Mouse (Mus musculus) forebrain, embryonic 10.5 days (tissue): ENCODE measurements around the gene 2310061I04Rik. TPM values are rescaled to one million over a fixed set of nuclear protein-coding genes. Genes with fewer than 3 reads are reported as not detected.

Source experiments
- DNase-seq: peaks from one replicate; pipeline ENCODE4 v3.0.0-alpha.2; 2017; ENCODE audit warnings: low spot score; ENCODE audit errors: extremely low spot score
- H3K27ac ChIP-seq: fragments of 300-500 bp; sonication (generic); 2 replicates; pipeline ENCODE4 v1.5.1; 2016; ENCODE audit warnings: mild to moderate bottlenecking
- H3K27me3 ChIP-seq: fragments of 300-500 bp; sonication (generic); 2 replicates; pipeline ENCODE4 v1.6.1; 2016; ENCODE audit warnings: mild to moderate bottlenecking; ENCODE audit not compliant: poor library complexity, severe bottlenecking
- H3K36me3 ChIP-seq: fragments of 300-500 bp; sonication (generic); replicated peaks from 2 replicates; pipeline ENCODE4 v1.6.1; 2016; ENCODE audit warnings: mild to moderate bottlenecking, moderate library complexity
- H3K4me1 ChIP-seq: fragments of 300-500 bp; sonication (generic); 2 replicates; pipeline ENCODE4 v1.6.1; 2016
- H3K4me3 ChIP-seq: fragments of 300-500 bp; sonication (generic); 2 replicates; pipeline ENCODE4 v1.5.1; 2016; ENCODE audit warnings: mild to moderate bottlenecking, moderate library complexity
- H3K9me3 ChIP-seq: fragments of 300-500 bp; sonication (generic); 2 replicates; pipeline ENCODE4 v1.6.1; 2016; ENCODE audit warnings: mild to moderate bottlenecking, moderate library complexity
- WGBS: fragments of 180-500 bp; shearing (Covaris S2); methylation state at CpG from one replicate; pipeline ENCODE4 v1.1.7; 2016; 5-methylcytosine and 5-hydroxymethylcytosine counted together
- microRNA counts: library from miRNA; unstranded; fragments of <30 nt; microRNA quantifications from one replicate; lab custom pipeline; 2017
- microRNA-seq: library from miRNA; unstranded; fragments of <30 nt; microRNA quantifications from one replicate; pipeline ENCODE4, GENCODE M21; 2017
- polyA plus RNA-seq: library from polyadenylated mRNA; unstranded; fragments of >200 nt; fragmentation: Nextera tagmentation; extraction: Ambion mirVana; gene quantifications from 2 replicates; pipeline ENCODE4 v1.2.1, GENCODE M21; 2016

The 2310061I04Rik gene
- polyA plus RNA-seq, 1 experiment from 2014 or later = 29.8 TPM

- WGBS = 19% methylated on average over 10 of the region's 10 CpGs
- Histone ChIP-seq H3K4me1 (peaks cover 81% of the 10 kb centered on the region), H3K27me3 (no peaks in the 10 kb centered on the region), H3K27ac (peak overlapping the region; percentile 96), H3K4me3 (peak overlapping the region; percentile 77), H3K36me3 (peaks cover 40% of the 10 kb centered on the region), H3K9me3 (no peaks in the 10 kb centered on the region)
- DNase-seq = peak; percentile 25
These were observed 32.3 kb downstream of the 2310061I04Rik start for GRCm38 (mm10) chr17:35864832-35865353.

- Histone ChIP-seq H3K36me3 (peaks cover 57% of the 10 kb centered on the region), H3K4me1 (peaks cover 46% of the 10 kb centered on the region), H3K27me3 (no peaks in the 10 kb centered on the region), H3K4me3 (peak within 1 kb of the TSS; percentile 82), H3K9me3 (no peaks in the 10 kb centered on the region), H3K27ac (peak within 1 kb of the TSS; percentile 97)
- WGBS = under 1% methylated on average over 47 of the region's 47 CpGs
- peak; percentile 92 for DNase-seq
These were observed 35.9 kb downstream of the 2310061I04Rik start, which contains the start of gene Nrm for GRCm38 (mm10) chr17:35861198-35861857. TSS of gene Nrm (plus strand) at chr17:35861318.

GRCm38 (mm10) chr17:35860831-35861197 is 36.4 kb downstream of the 2310061I04Rik start:
- Histone ChIP-seq H3K36me3 (peaks cover 60% of the 10 kb centered on the region), H3K9me3 (no peaks in the 10 kb centered on the region), H3K4me1 (peaks cover 42% of the 10 kb centered on the region), H3K4me3 (peak overlapping the region; percentile 82), H3K27me3 (no peaks in the 10 kb centered on the region), H3K27ac (peak overlapping the region; percentile 97)
- DNase-seq = no peak
- 9% methylated on average over 12 of the region's 12 CpGs for WGBS

GRCm38 (mm10) chr17:35859835-35860234 is 37.4 kb downstream of the 2310061I04Rik start:
- H3K27me3 ChIP-seq = no peaks in the 10 kb centered on the region
- peaks cover 32% of the 10 kb centered on the region for H3K4me1 ChIP-seq
- H3K27ac ChIP-seq = no peak overlapping the region
- no peaks in the 10 kb centered on the region for H3K9me3 ChIP-seq
- H3K36me3 ChIP-seq = peaks cover 66% of the 10 kb centered on the region
- no peak for DNase-seq
- WGBS = 60% methylated on average over 2 of the region's 2 CpGs
- H3K4me3 ChIP-seq = 0 out of 2 replicates have a peak overlapping the region, but pooled peaks have one; percentile 5

- DNase-seq = no peak
These were observed 37.9 kb downstream of the 2310061I04Rik start for GRCm38 (mm10) chr17:35859371-35859770.

GRCm38 (mm10) chr17:35850974-35851373 is 46.3 kb downstream of the 2310061I04Rik start:
- no peaks in the 10 kb centered on the region for H3K9me3 ChIP-seq
- peaks cover 98% of the 10 kb centered on the region for H3K36me3 ChIP-seq
- H3K4me1 ChIP-seq = no peaks in the 10 kb centered on the region
- H3K4me3 ChIP-seq = no peak overlapping the region
- no peak overlapping the region for H3K27ac ChIP-seq
- no peak for DNase-seq
- 89% methylated on average over 3 of the region's 3 CpGs for WGBS
- H3K27me3 ChIP-seq = no peaks in the 10 kb centered on the region

More at GRCm38 (mm10) chr17:35859371-35859770, 37.9 kb downstream of the 2310061I04Rik start:
- WGBS = 88% methylated on average over 1 of the region's 1 CpGs
- no peaks in the 10 kb centered on the region for H3K9me3 ChIP-seq
- no peak overlapping the region for H3K4me3 ChIP-seq
- H3K27me3 ChIP-seq = no peaks in the 10 kb centered on the region
- H3K27ac ChIP-seq = no peak overlapping the region
- peaks cover 66% of the 10 kb centered on the region for H3K36me3 ChIP-seq
- peaks cover 27% of the 10 kb centered on the region for H3K4me1 ChIP-seq

GRCm38 (mm10) chr17:35848112-35848511 is 49.1 kb downstream of the 2310061I04Rik start:
- 82% methylated on average over 1 of the region's 1 CpGs for WGBS
- peaks cover 92% of the 10 kb centered on the region for H3K36me3 ChIP-seq
- no peaks in the 10 kb centered on the region for H3K27me3 ChIP-seq
- DNase-seq = no peak
- no peaks in the 10 kb centered on the region for H3K9me3 ChIP-seq
- H3K4me1 ChIP-seq = peaks cover 1% of the 10 kb centered on the region; the same call in 1 of the 2 replicates
- no peak overlapping the region for H3K27ac ChIP-seq
- peak overlapping the region; percentile 5; the same call in 1 of the 2 replicates for H3K4me3 ChIP-seq

- Histone ChIP-seq H3K4me1 (peaks cover 34% of the 10 kb centered on the region), H3K9me3 (no peaks in the 10 kb centered on the region), H3K27me3 (no peaks in the 10 kb centered on the region), H3K36me3 (peaks cover 46% of the 10 kb centered on the region), H3K27ac (no peak overlapping the region), H3K4me3 (peak overlapping the region; percentile 72; the same call in 1 of the 2 replicates)
- no peak for DNase-seq
- 99% methylated on average over 3 of the region's 3 CpGs for WGBS
These were observed 53.7 kb downstream of the 2310061I04Rik start for GRCm38 (mm10) chr17:35843514-35843913.

MicroRNAs encoded within 50 kb of the gene (microRNA counts, 519-probe panel; counts per million panel counts)
- microRNA mmu-miR-1894-3p (lab: Ali Mortazavi, UCI) (341 counts per million, percentile 65 among the panel's probes with 10 or more counts), microRNA mmu-miR-1894-5p (lab: Ali Mortazavi, UCI) (341 counts per million, percentile 65 among the panel's probes with 10 or more counts)

Small RNAs within 50 kb of the gene (microRNA-seq; reads per million reads assigned to microRNA genes)
- gene Gm28033 (1.5 reads per million), gene Mir1894 (not detected)

Other genes with a start within 250 kb of the 2310061I04Rik start
- 19.3 and 20.2 TPM in 2 replicates for gene Vars2, start 229.8 kb downstream of the 2310061I04Rik start, polyA plus RNA-seq
- 59.3 and 62.3 TPM in 2 replicates for gene Gtf2h4, start 223.7 kb downstream of the 2310061I04Rik start, polyA plus RNA-seq
- 105 and 112 TPM in 2 replicates for gene Ddr1, start 192.8 kb downstream of the 2310061I04Rik start, polyA plus RNA-seq
- gene Ier3, start 75.7 kb downstream of the 2310061I04Rik start, polyA plus RNA-seq = 4.6 and 5.3 TPM in 2 replicates
- 49.7 and 51.6 TPM in 2 replicates for gene Flot1, start 74.2 kb downstream of the 2310061I04Rik start, polyA plus RNA-seq
- gene Tubb5, start 59.1 kb downstream of the 2310061I04Rik start, polyA plus RNA-seq = 1,607 and 1,608 TPM in 2 replicates
- 26.9 and 29.3 TPM in 2 replicates for gene Mdc1, start 55.9 kb downstream of the 2310061I04Rik start, polyA plus RNA-seq
- 81.9 and 84.0 TPM in 2 replicates for gene Nrm, start 36.1 kb downstream of the 2310061I04Rik start, polyA plus RNA-seq
- gene Ppp1r18, start 31.8 kb downstream of the 2310061I04Rik start, polyA plus RNA-seq = 21.3 and 21.6 TPM in 2 replicates
- 59.6 and 60.3 TPM in 2 replicates for gene Dhx16, start 17.6 kb downstream of the 2310061I04Rik start, polyA plus RNA-seq
- gene Atat1, start 12.6 kb upstream of the 2310061I04Rik start, polyA plus RNA-seq = 102 and 105 TPM in 2 replicates
- 98.2 and 107 TPM in 2 replicates for gene Mrps18b, start 19.0 kb upstream of the 2310061I04Rik start, polyA plus RNA-seq
- gene Ppp1r10, start 19.0 kb upstream of the 2310061I04Rik start, polyA plus RNA-seq = 60.5 and 61.5 TPM in 2 replicates
- 114 and 129 TPM in 2 replicates for gene Abcf1, start 72.3 kb upstream of the 2310061I04Rik start, polyA plus RNA-seq
- gene Gnl1, start 82.4 kb upstream of the 2310061I04Rik start, polyA plus RNA-seq = 66.9 and 68.8 TPM in 2 replicates
- gene Prr3, start 82.8 kb upstream of the 2310061I04Rik start, polyA plus RNA-seq = 45.6 and 48.3 TPM in 2 replicates
- 3.1 and 3.5 TPM in 2 replicates for gene H2-T24, start 123.1 kb upstream of the 2310061I04Rik start, polyA plus RNA-seq
- 2.1 and 3.3 TPM in 2 replicates for gene H2-T23, start 135.4 kb upstream of the 2310061I04Rik start, polyA plus RNA-seq
- 6.8 and 8.1 TPM in 2 replicates for gene H2-T22, start 145.3 kb upstream of the 2310061I04Rik start, polyA plus RNA-seq
- gene Gm6034, start 145.5 kb upstream of the 2310061I04Rik start, polyA plus RNA-seq = not detected in 2 replicates
- not detected in 2 replicates for gene Gm11127, start 160.9 kb upstream of the 2310061I04Rik start, polyA plus RNA-seq
- gene Gm19684, start 224.2 kb upstream of the 2310061I04Rik start, polyA plus RNA-seq = not detected in 2 replicates
- not detected in 2 replicates for gene Gm7030, start 232.0 kb upstream of the 2310061I04Rik start, polyA plus RNA-seq